12 mouse cellular contexts compared by ENCODE assay signal in the genomic region with DNA sequence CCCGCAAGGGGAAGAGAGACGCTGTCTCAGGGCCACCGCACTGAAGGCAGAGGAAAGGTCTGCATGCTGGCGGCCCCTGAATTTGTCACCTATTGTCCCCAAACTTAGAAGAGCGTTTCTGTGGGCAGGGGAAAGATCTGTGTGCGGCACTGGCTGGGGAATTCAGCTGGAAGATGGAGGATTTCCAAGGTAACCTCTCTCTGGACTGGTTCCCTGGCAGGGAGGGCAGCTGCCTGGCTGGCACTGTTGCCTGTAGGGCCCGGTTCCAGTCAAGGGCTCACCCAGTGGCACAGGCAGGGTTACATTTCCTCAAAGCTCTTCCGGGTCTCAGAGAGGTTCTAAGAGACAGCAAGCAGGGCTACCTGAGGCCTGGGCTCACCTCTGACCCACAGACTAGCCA.
DNase-seq lines count a peak whose midpoint lies in the region; ATAC-seq and TF ChIP-seq lines count a peak whose summit lies in the region.
"Had no signal": no experiment of that assay in that cellular context is flagged by ENCODE, and none has a peak within 500 bp of the region (broad histone marks: within the 10 kb centered on the region; RNA-seq: fewer than 3 reads in every experiment).

No protein-coding gene starts in this region.

- no peak for ATAC-seq in heart, embryonic 12.5 days (ENCODE audit: insufficient number of reproducible peaks, low FRiP score)

- no peaks in the 10 kb centered on the region for H3K36me3 ChIP-seq in heart, embryonic 12.5 days
- no peaks in the 10 kb centered on the region for H3K36me3 ChIP-seq in ES-E14 (ENCODE audit: control insufficient read depth, insufficient read depth, low read length, poor library complexity, severe bottlenecking)
- H3K36me3 ChIP-seq: neural tube, embryonic 13.5 days had no signal

- 79% methylated on average over 8 of the region's 8 CpGs for WGBS in heart, embryonic 12.5 days

- peak; percentile 16 to 19 for DNase-seq in heart, postnatal 36 days
- DNase-seq in 3134 (ENCODE audit: extremely low read depth, insufficient read length, low spot score) (peak; percentile 41), ES-E14 (ENCODE audit: low read depth, low spot score) (no peak)
- peak; percentile 57 to 71 for DNase-seq in cerebellum, postnatal 25 days
- no peak for DNase-seq in lung, postnatal 14 days
- DNase-seq in frontal cortex, postnatal 25 days (ENCODE audit: low spot score in 2 of 2): no peak
- DNase-seq in lung, postnatal 36 days: no peak
- DNase-seq: kidney, postnatal 10 days had no signal

- no peak overlapping the region for H3K4me2 ChIP-seq in heart, embryonic 12.5 days
- H3K4me2 ChIP-seq: neural tube, embryonic 13.5 days had no signal

- H3K27me3 ChIP-seq in heart, embryonic 12.5 days (replicated peaks): peaks cover 7% of the 10 kb centered on the region; the same call in 1 of the 2 replicates

- H3K27ac ChIP-seq in heart, embryonic 12.5 days (ENCODE audit: poor library complexity, severe bottlenecking): no peak overlapping the region
- H3K27ac ChIP-seq in ES-E14 (ENCODE audit: insufficient read depth, low read depth, low read length, poor library complexity, severe bottlenecking): no peak overlapping the region
- H3K27ac ChIP-seq: liver, embryonic 14.5 days; neural tube, embryonic 13.5 days had no signal

- H3K9ac ChIP-seq in heart, embryonic 12.5 days: no peak overlapping the region
- 0 out of 2 replicates have a peak overlapping the region, but pooled peaks have one; percentile 28 for H3K9ac ChIP-seq in ES-E14 (ENCODE audit: insufficient read depth, low read depth, low read length, poor library complexity, severe bottlenecking)
- H3K9ac ChIP-seq: liver, embryonic 14.5 days; neural tube, embryonic 13.5 days had no signal

- no peak overlapping the region for H3K4me3 ChIP-seq in heart, embryonic 12.5 days
- H3K4me3 ChIP-seq in ES-E14 (ENCODE audit: insufficient read depth in 1 of 2, low read depth in 1 of 2, low read length in 2 of 2, poor library complexity in 1 of 2, severe bottlenecking in 1 of 2): no peak overlapping the region
- H3K4me3 ChIP-seq: megakaryocyte, embryonic 14.5 days; neural tube, embryonic 13.5 days had no signal

- no peaks in the 10 kb centered on the region for H3K9me3 ChIP-seq in heart, embryonic 12.5 days (replicated peaks)
- no peaks in the 10 kb centered on the region for H3K9me3 ChIP-seq in ES-E14 (ENCODE audit: control insufficient read depth, insufficient read depth, low read depth, low read length)
- H3K9me3 ChIP-seq: neural tube, embryonic 13.5 days had no signal

- in situ Hi-C loops in ES-E14 (cut with MboI; ENCODE audit: low sequenced_read_pairs in 2 of 2, unreplicated experiment in 2 of 2): no loop called here

- intact Hi-C loops in heart, postnatal 36 days (cut with DNase I): no loop called here

- H3K4me1 ChIP-seq in heart, embryonic 12.5 days (replicated peaks): peaks cover 22% of the 10 kb centered on the region
- H3K4me1 ChIP-seq in ES-E14 (ENCODE audit: control insufficient read depth in 2 of 2, insufficient read depth in 2 of 2, low read length in 2 of 2, poor library complexity in 1 of 2): peaks cover 0 to 6% of the 10 kb centered on the region in 2 experiments; a peak in 1 of 4 replicates

TF ChIP-seq in ES-E14, 5 proteins besides CTCF, POLR2A, EP300 and RAD21:
- no peak for TF ChIP-seq ZNF384 (IDR thresholded peaks at IDR 0.05; ENCODE audit: low read depth, low read length)

Comparison
In these comparisons a context has a peak if more than half of its experiments do, and no peak if none do; other contexts are left out.
1. DNase-seq: peak in heart, postnatal 36 days (2 of 2), 3134 (single experiment) and cerebellum, postnatal 25 days (2 of 2); none in ES-E14 (single experiment), lung, postnatal 14 days (single experiment), frontal cortex, postnatal 25 days (0 of 2) and lung, postnatal 36 days (single experiment).